23 mouse cellular contexts compared by ENCODE assay signal in the genomic region with DNA sequence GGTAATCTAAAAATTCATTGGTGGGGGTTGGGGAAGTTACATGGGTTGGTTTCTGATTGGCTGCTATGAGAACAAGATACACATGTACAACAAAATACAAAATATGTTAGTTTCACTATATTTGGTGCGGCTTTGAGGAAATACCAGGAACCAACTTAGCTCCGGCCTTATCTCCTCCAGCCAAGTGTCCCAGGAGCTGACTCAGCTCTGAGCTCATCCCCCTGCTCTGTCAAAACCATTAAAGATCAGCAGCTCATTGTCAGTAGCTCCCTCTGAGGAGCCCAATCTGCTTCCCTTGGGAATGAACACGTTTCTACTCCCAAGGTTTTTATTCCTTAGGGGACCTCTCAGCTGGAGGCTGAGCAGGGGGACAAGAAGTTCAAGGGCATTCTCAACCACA. TPM values are rescaled to one million over a fixed set of nuclear protein-coding genes. Genes with fewer than 3 reads are reported as not detected.
DNase-seq lines count a peak whose midpoint lies in the region; ATAC-seq lines count a peak whose summit lies in the region.
"Had no signal": no experiment of that assay in that cellular context is flagged by ENCODE, and none has a peak within 500 bp of the region (broad histone marks: within the 10 kb centered on the region; RNA-seq: fewer than 3 reads in every experiment).

No protein-coding gene starts in this region.

- intact Hi-C loops in left cerebral cortex, postnatal 25 days (cut with DNase I) = no loop called here

- no peak for ATAC-seq in megakaryocyte, adult 5-6 weeks (ENCODE audit: poor library complexity, severe bottlenecking)
- ATAC-seq: forebrain, postnatal 0 days had no signal

- DNase-seq in MN1 (ENCODE audit: low spot score) = peak; percentile 17
- DNase-seq in adrenal gland, postnatal 25 days = peak; percentile 21
- DNase-seq in retina, embryonic 14.5 days (ENCODE audit: low spot score) = peak; percentile 18
- no peak for DNase-seq in layer of hippocampus, adult 9-11 months
- DNase-seq in cerebellum, adult 11 months = no peak
- DNase-seq in left cerebral cortex, postnatal 25 days (ENCODE audit: low spot score in 2 of 2) = no peak
- DNase-seq: cerebellum, postnatal 14 days; forebrain, postnatal 0 days; heart, postnatal 14 days; kidney, adult 18-20 months; kidney, postnatal 14 days; lung, adult 18-20 months; lung, postnatal 4 days; right cerebral cortex, adult 18-20 months; thymus, postnatal 25 days had no signal

- H3K9me3 ChIP-seq in megakaryocyte, embryonic 14.5 days = peaks cover 12% of the 10 kb centered on the region
- H3K9me3 ChIP-seq: embryonic facial prominence, embryonic 13.5 days; heart, embryonic 12.5 days; hindbrain, embryonic 12.5 days; limb, embryonic 13.5 days had no signal

- peak overlapping the region; percentile 69 for H3K4me3 ChIP-seq in megakaryocyte, embryonic 14.5 days (replicated peaks)
- H3K4me3 ChIP-seq: embryonic facial prominence, embryonic 13.5 days; heart, embryonic 12.5 days; hindbrain, embryonic 12.5 days; layer of hippocampus, adult 2 months; left cerebral cortex, adult 2 months; limb, embryonic 13.5 days had no signal

- peaks cover 5% of the 10 kb centered on the region for H3K36me3 ChIP-seq in megakaryocyte, embryonic 14.5 days (replicated peaks; ENCODE audit: low read length)
- H3K36me3 ChIP-seq: embryonic facial prominence, embryonic 13.5 days; heart, embryonic 12.5 days; hindbrain, embryonic 12.5 days; limb, embryonic 13.5 days had no signal

- no peaks in the 10 kb centered on the region for H3K27me3 ChIP-seq in megakaryocyte, embryonic 14.5 days (replicated peaks)
- H3K27me3 ChIP-seq: embryonic facial prominence, embryonic 13.5 days; heart, embryonic 12.5 days; hindbrain, embryonic 12.5 days; limb, embryonic 13.5 days had no signal

- H3K4me1 ChIP-seq in megakaryocyte, embryonic 14.5 days = peaks cover 48% of the 10 kb centered on the region
- H3K4me1 ChIP-seq: heart, embryonic 12.5 days; hindbrain, embryonic 12.5 days had no signal

RNA-seq across cellular contexts. Expression of a gene that starts 32.9 kb away (rescaled TPM):
- 13.5 and 35.9 TPM in 2 replicates for polyA plus RNA-seq in megakaryocyte, embryonic 14.5 days (2012; ENCODE audit: insufficient read depth, low replicate concordance)
- 76.0 and 79.3 TPM in 2 replicates for total RNA-seq in megakaryocyte, adult 5-6 weeks (2015)
- 33.6 and 47.5 TPM in 2 replicates for total RNA-seq in megakaryocyte, adult 5-6 weeks (2017)
- total RNA-seq in adrenal gland, postnatal 25 days (2021) = 109 and 131 TPM in 2 replicates
- total RNA-seq in left cerebral cortex, postnatal 25 days (2021) = 100 to 1,000 TPM; 107 TPM

Comparison
In these comparisons a context has a peak if more than half of its experiments do, and no peak if none do; other contexts are left out.
1. DNase-seq: peak in MN1 (single experiment), adrenal gland, postnatal 25 days (single experiment) and retina, embryonic 14.5 days (single experiment); none in layer of hippocampus, adult 9-11 months (single experiment), cerebellum, adult 11 months (single experiment) and left cerebral cortex, postnatal 25 days (0 of 2).